Mouse (Mus musculus): Measurements from ENCODE around the gene Selenos.

DNA sequence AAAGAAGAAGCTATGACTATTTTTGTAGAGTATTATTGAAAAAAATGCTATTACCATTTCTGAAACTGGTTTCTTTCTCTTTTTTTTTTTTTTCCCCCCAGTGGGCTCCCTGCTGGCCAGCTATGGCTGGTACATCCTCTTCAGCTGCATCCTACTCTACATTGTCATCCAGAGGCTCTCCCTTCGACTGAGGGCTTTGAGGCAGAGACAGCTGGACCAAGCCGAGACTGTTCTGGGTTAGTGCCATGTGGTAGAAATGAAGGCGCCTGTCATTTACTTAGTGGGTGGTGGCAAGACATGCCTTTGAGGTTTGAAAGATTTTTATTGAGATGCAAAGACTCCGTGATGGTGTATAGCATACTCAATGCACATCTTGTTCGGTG lies 773 bp downstream of the Selenos start:
- no peak for TF ChIP-seq CTCF (IDR thresholded peaks at IDR 0.05; ENCODE audit: borderline replicate concordance, insufficient read depth, low read depth, low read length)
- TF ChIP-seq POLR2A (IDR thresholded peaks at IDR 0.05; ENCODE audit: borderline replicate concordance, insufficient read depth, low read length): no peak
